ENCODE assay signal across 27 mouse cellular contexts in genomic region chr7:27532480-27533050, GRCm38 (mm10). TPM values are rescaled to one million over a fixed set of nuclear protein-coding genes. Genes with fewer than 3 reads are reported as not detected.
DNase-seq lines count a peak whose midpoint lies in the region; ATAC-seq and TF ChIP-seq lines count a peak whose summit lies in the region.
"Had no signal": no experiment of that assay in that cellular context is flagged by ENCODE, and none has a peak within 500 bp of the region (broad histone marks: within the 10 kb centered on the region; RNA-seq: fewer than 3 reads in every experiment).

No protein-coding gene starts in this region.

- peak overlapping the region; percentile 11; the same call in 1 of the 2 replicates for H3K4me3 ChIP-seq in gastrocnemius, adult 2 months
- no peak overlapping the region for H3K4me3 ChIP-seq in layer of hippocampus, adult 2 months
- no peak overlapping the region for H3K4me3 ChIP-seq in midbrain, embryonic 11.5 days (ENCODE audit: low read depth, low read length)
- no peak overlapping the region for H3K4me3 ChIP-seq in midbrain, embryonic 14.5 days (replicated peaks; ENCODE audit: low read depth, low read length)
- H3K4me3 ChIP-seq: embryonic facial prominence, embryonic 10.5 days; embryonic facial prominence, embryonic 13.5 days; erythroblast, embryonic 14.5 days; forebrain, embryonic 12.5 days; forebrain, embryonic 15.5 days; heart, embryonic 13.5 days; hindbrain, embryonic 10.5 days had no signal

- H3K4me1 ChIP-seq in midbrain, embryonic 11.5 days (ENCODE audit: control insufficient read depth, insufficient read depth, low read length), result no peaks in the 10 kb centered on the region
- no peaks in the 10 kb centered on the region for H3K4me1 ChIP-seq in midbrain, embryonic 14.5 days (ENCODE audit: control insufficient read depth, insufficient read depth, low read length)
- H3K4me1 ChIP-seq: embryonic facial prominence, embryonic 10.5 days; embryonic facial prominence, embryonic 13.5 days; forebrain, embryonic 12.5 days; forebrain, embryonic 15.5 days; hindbrain, embryonic 10.5 days had no signal

- WGBS in midbrain, embryonic 11.5 days, result 94% methylated on average over 9 of the region's 9 CpGs
- 89% methylated on average over 9 of the region's 9 CpGs for WGBS in midbrain, embryonic 14.5 days

- DNase-seq in gastrocnemius, adult 2 months, result peak; percentile 45
- no peak for DNase-seq in gastrocnemius, adult 18-20 months (ENCODE audit: low spot score)
- DNase-seq in layer of hippocampus, adult 2 months (ENCODE audit: low spot score in 2 of 2), result no peak
- no peak for DNase-seq in layer of hippocampus, adult 11-12 months (ENCODE audit: low spot score)
- peak; percentile 12 for DNase-seq in midbrain, embryonic 11.5 days (ENCODE audit: low spot score, missing footprints)
- DNase-seq in midbrain, embryonic 14.5 days, result no peak
- no peak for DNase-seq in adrenal gland, adult (ENCODE audit: inconsistent age in 2 of 2, low spot score in 1 of 2)
- DNase-seq: adrenal gland, adult 2 months; adrenal gland, postnatal 14 days; cerebellum, adult 11 months; cerebellum, adult 2 months; cerebellum, adult 9-11 months; cerebellum, postnatal 25 days; embryo, embryonic 11 days; gastrocnemius, postnatal 14 days had no signal

- no peak for TF ChIP-seq CTCF in gastrocnemius, adult 2 months (IDR thresholded peaks at IDR 0.05)
- no peak for TF ChIP-seq CTCF in layer of hippocampus, adult 2 months (conservative IDR thresholded peaks at IDR 0.05)

- H3K27ac ChIP-seq in gastrocnemius, adult 2 months, result peak overlapping the region; percentile 71
- H3K27ac ChIP-seq in layer of hippocampus, adult 2 months, result peak overlapping the region; percentile 72
- no peak overlapping the region for H3K27ac ChIP-seq in midbrain, embryonic 11.5 days (ENCODE audit: low read depth, low read length)
- H3K27ac ChIP-seq in midbrain, embryonic 14.5 days (replicated peaks; ENCODE audit: low read depth, low read length), result no peak overlapping the region
- H3K27ac ChIP-seq: embryonic facial prominence, embryonic 10.5 days; embryonic facial prominence, embryonic 13.5 days; forebrain, embryonic 12.5 days; forebrain, embryonic 15.5 days; heart, embryonic 13.5 days; hindbrain, embryonic 10.5 days; hindbrain, embryonic 14.5 days; hindbrain, postnatal 0 days had no signal

- no peak for ATAC-seq in midbrain, embryonic 11.5 days (ENCODE audit: low FRiP score)
- no peak for ATAC-seq in midbrain, embryonic 14.5 days (ENCODE audit: low FRiP score, low TSS enrichment)
- ATAC-seq: forebrain, embryonic 15.5 days; hindbrain, postnatal 0 days; inflammation-experienced regulatory T-cells, adult 6 months; Patski had no signal

- H3K9ac ChIP-seq in midbrain, embryonic 11.5 days (ENCODE audit: low read length), result no peak overlapping the region
- H3K9ac ChIP-seq in midbrain, embryonic 14.5 days (replicated peaks; ENCODE audit: low read length), result no peak overlapping the region
- H3K9ac ChIP-seq: embryonic facial prominence, embryonic 13.5 days; forebrain, embryonic 12.5 days; forebrain, embryonic 15.5 days; heart, embryonic 13.5 days; hindbrain, embryonic 14.5 days had no signal

- no peak overlapping the region for H3K4me2 ChIP-seq in midbrain, embryonic 11.5 days
- H3K4me2 ChIP-seq in midbrain, embryonic 14.5 days (ENCODE audit: low read length), result no peak overlapping the region
- H3K4me2 ChIP-seq: embryonic facial prominence, embryonic 13.5 days; forebrain, embryonic 12.5 days; forebrain, embryonic 15.5 days; heart, embryonic 13.5 days; hindbrain, embryonic 14.5 days had no signal

- intact Hi-C loops in gastrocnemius, adult 2 months (cut with DNase I), result no loop called here

- H3K36me3 ChIP-seq in midbrain, embryonic 11.5 days (ENCODE audit: control insufficient read depth, insufficient read depth, low read length), result peaks cover 3% of the 10 kb centered on the region
- peaks cover 69% of the 10 kb centered on the region for H3K36me3 ChIP-seq in midbrain, embryonic 14.5 days (ENCODE audit: control insufficient read depth, insufficient read depth, low read length)

- no peaks in the 10 kb centered on the region for H3K27me3 ChIP-seq in midbrain, embryonic 11.5 days (ENCODE audit: control insufficient read depth, insufficient read depth, low read length)
- H3K27me3 ChIP-seq in midbrain, embryonic 14.5 days (ENCODE audit: control insufficient read depth, insufficient read depth, low read length), result no peaks in the 10 kb centered on the region
- H3K27me3 ChIP-seq: embryonic facial prominence, embryonic 13.5 days; forebrain, embryonic 12.5 days; forebrain, embryonic 15.5 days; heart, embryonic 13.5 days; Patski had no signal

- H3K9me3 ChIP-seq in midbrain, embryonic 11.5 days (ENCODE audit: control insufficient read depth, low read length), result no peaks in the 10 kb centered on the region
- no peaks in the 10 kb centered on the region for H3K9me3 ChIP-seq in midbrain, embryonic 14.5 days (ENCODE audit: control insufficient read depth, low read length)
- H3K9me3 ChIP-seq: embryonic facial prominence, embryonic 10.5 days; embryonic facial prominence, embryonic 13.5 days; forebrain, embryonic 12.5 days; forebrain, embryonic 15.5 days; G1E; heart, embryonic 13.5 days; hindbrain, embryonic 10.5 days had no signal

RNA-seq across cellular contexts. Expression of gene Hipk4, which starts 9.5 kb away (rescaled TPM):
- under 1 TPM in 1 of 2 experiments, not detected in 1; 0.13 TPM for total RNA-seq in gastrocnemius, adult 2 months (2021)
- not detected for total RNA-seq in gastrocnemius, adult 18-20 months (2021)
- total RNA-seq in layer of hippocampus, adult 2 months (2021), result under 1 TPM in 1 of 2 experiments, not detected in 1; 0.15 TPM
- polyA plus RNA-seq in midbrain, embryonic 11.5 days (2014; fragmentation: Nextera tagmentation; extraction: Ambion mirVana), result 0.18 and 0.21 TPM in 2 replicates
- 0.43 and 0.78 TPM in 2 replicates for polyA plus RNA-seq in midbrain, embryonic 14.5 days (2014; fragmentation: Nextera tagmentation; extraction: Ambion mirVana)

RNA-seq across cellular contexts. Expression of gene Pld3, which starts 20.5 kb away (rescaled TPM):
- total RNA-seq in gastrocnemius, adult 2 months (2021), result 10 to 100 TPM; 14.5 to 17.2 TPM
- total RNA-seq in gastrocnemius, adult 18-20 months (2021), result 10 to 100 TPM; 15.1 to 16.1 TPM
- 100 to 1,000 TPM; 573 to 583 TPM for total RNA-seq in layer of hippocampus, adult 2 months (2021)
- polyA plus RNA-seq in midbrain, embryonic 11.5 days (2014; fragmentation: Nextera tagmentation; extraction: Ambion mirVana), result 62.5 and 63.5 TPM in 2 replicates
- 114 and 134 TPM in 2 replicates for polyA plus RNA-seq in midbrain, embryonic 14.5 days (2014; fragmentation: Nextera tagmentation; extraction: Ambion mirVana)

RNA-seq across cellular contexts. Expression of gene 2310022A10Rik, which starts 20.5 kb away (rescaled TPM):
- total RNA-seq in gastrocnemius, adult 2 months (2021), result 100 to 1,000 TPM; 107 to 123 TPM
- total RNA-seq in gastrocnemius, adult 18-20 months (2021), result 100 to 1,000 TPM; 103 to 116 TPM
- total RNA-seq in layer of hippocampus, adult 2 months (2021), result 10 to 100 TPM; 25.5 to 25.6 TPM
- polyA plus RNA-seq in midbrain, embryonic 11.5 days (2014; fragmentation: Nextera tagmentation; extraction: Ambion mirVana), result 24.6 and 26.5 TPM in 2 replicates
- 26.3 and 35.3 TPM in 2 replicates for polyA plus RNA-seq in midbrain, embryonic 14.5 days (2014; fragmentation: Nextera tagmentation; extraction: Ambion mirVana)

RNA-seq across cellular contexts. Expression of gene Prx, which starts 33.4 kb away (rescaled TPM):
- 1 to 10 TPM; 3.1 to 4.1 TPM for total RNA-seq in gastrocnemius, adult 2 months (2021)
- total RNA-seq in gastrocnemius, adult 18-20 months (2021), result 1 to 10 TPM; 5.2 to 6.6 TPM
- under 1 TPM; 0.38 to 0.39 TPM for total RNA-seq in layer of hippocampus, adult 2 months (2021)
- 0.77 and 0.85 TPM in 2 replicates for polyA plus RNA-seq in midbrain, embryonic 11.5 days (2014; fragmentation: Nextera tagmentation; extraction: Ambion mirVana)
- 0.77 and 0.97 TPM in 2 replicates for polyA plus RNA-seq in midbrain, embryonic 14.5 days (2014; fragmentation: Nextera tagmentation; extraction: Ambion mirVana)

RNA-seq across cellular contexts. Expression of gene Sertad1, which starts 45.9 kb away (rescaled TPM):
- total RNA-seq in gastrocnemius, adult 2 months (2021), result 1 to 10 TPM; 5.5 to 9.1 TPM
- 1 to 10 TPM; 6.9 to 8.4 TPM for total RNA-seq in gastrocnemius, adult 18-20 months (2021)
- total RNA-seq in layer of hippocampus, adult 2 months (2021), result 10 to 100 TPM in 1 of 2 experiments, 1 to 10 TPM in 1; 6.3 to 10.8 TPM
- 13.4 and 15.5 TPM in 2 replicates for polyA plus RNA-seq in midbrain, embryonic 11.5 days (2014; fragmentation: Nextera tagmentation; extraction: Ambion mirVana)
- 6.0 and 7.5 TPM in 2 replicates for polyA plus RNA-seq in midbrain, embryonic 14.5 days (2014; fragmentation: Nextera tagmentation; extraction: Ambion mirVana)

Comparison
In these comparisons a context has a peak if more than half of its experiments do, and no peak if none do; other contexts are left out.
1. DNase-seq: peak in gastrocnemius, adult 2 months (single experiment) and midbrain, embryonic 11.5 days (single experiment); none in gastrocnemius, adult 18-20 months (single experiment), layer of hippocampus, adult 2 months (0 of 2), layer of hippocampus, adult 11-12 months (single experiment), midbrain, embryonic 14.5 days (single experiment) and adrenal gland, adult (0 of 2).
2. H3K27ac ChIP-seq: peak in gastrocnemius, adult 2 months (single experiment) and layer of hippocampus, adult 2 months (single experiment); none in midbrain, embryonic 11.5 days (single experiment) and midbrain, embryonic 14.5 days (single experiment).
3. RNA of gene Pld3, which starts 20.5 kb away (total RNA-seq): 573 to 583 TPM in layer of hippocampus, adult 2 months; 14.5 to 17.2 TPM in gastrocnemius, adult 2 months and 15.1 to 16.1 TPM in gastrocnemius, adult 18-20 months; every median in the first group is over 10 times any median in the second.